Mouse (Mus musculus): ENCODE results near the gene Stat2. TPM values are rescaled to one million over a fixed set of nuclear protein-coding genes. Genes with fewer than 3 reads are reported as not detected.
"Not testable (repeated sequence)": the region's sequence is repeated elsewhere in the genome, so short reads cannot be mapped to it uniquely, and the experiment has no call there.

Stat2 gene
- total and polyA plus RNA-seq, 3 experiments, result 7.3 to 12.2 (median 11.0) TPM

DNA sequence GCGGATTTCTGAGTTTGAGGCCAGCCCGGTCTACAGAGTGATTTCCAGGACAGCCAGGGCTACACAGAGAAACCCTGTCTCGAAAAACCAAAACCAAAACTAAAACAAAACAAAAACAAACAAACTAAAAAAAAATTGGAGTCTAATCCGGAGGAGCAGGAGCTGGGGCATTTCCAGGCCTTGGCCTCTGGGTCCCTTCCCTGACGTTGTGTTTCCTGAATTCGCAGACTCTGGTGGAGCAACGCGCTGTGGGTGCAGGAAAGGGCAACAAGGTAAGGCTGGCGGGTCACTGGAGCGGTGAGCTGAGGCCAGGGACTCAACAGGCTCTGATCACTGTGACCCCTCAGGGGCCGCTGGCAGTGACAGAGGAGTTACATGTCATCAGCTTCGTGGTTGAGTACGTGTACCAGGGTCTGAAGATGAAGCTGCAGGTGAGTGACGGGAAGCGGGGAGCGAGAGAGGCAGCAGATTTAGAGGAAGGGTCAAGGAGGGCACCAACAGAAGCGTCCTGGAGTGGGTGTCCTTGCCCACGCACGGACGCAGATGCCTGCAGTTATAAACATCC, 12.6 kb downstream of the Stat2 start:
- TF ChIP-seq POLR2A (IDR thresholded peaks at IDR 0.05; ENCODE audit: insufficient read depth, low read depth, low read length) (no peak), EP300 (IDR thresholded peaks at IDR 0.05; ENCODE audit: insufficient read depth, low read depth, low read length) (no peak), CTCF (IDR thresholded peaks at IDR 0.05) (no peak)
- H3K27ac ChIP-seq, result no peak overlapping the region
- WGBS, result 75% methylated on average over 20 of the region's 20 CpGs
- H3K4me1 ChIP-seq (ENCODE audit: control insufficient read depth, insufficient read depth, low read length), result no peaks in the 10 kb centered on the region
- H3K9ac ChIP-seq (ENCODE audit: low read depth, low read length), result no peak overlapping the region
- intact Hi-C loops (cut with DNase I), result loop anchor here (10.0 kb wide), 1 partner anchor 148 kb away; no protein-coding TSS in a partner anchor
- no peaks in the 10 kb centered on the region for H3K27me3 ChIP-seq (ENCODE audit: control insufficient read depth, insufficient read depth, low read length)
- H3K4me3 ChIP-seq, result no peak overlapping the region
- H3K79me2 ChIP-seq (replicated peaks; ENCODE audit: control insufficient read depth, insufficient read depth, low read length), result no peaks in the 10 kb centered on the region
- no peaks in the 10 kb centered on the region for H3K36me3 ChIP-seq (ENCODE audit: control insufficient read depth, insufficient read depth, low read length)
- no peak for DNase-seq

DNA sequence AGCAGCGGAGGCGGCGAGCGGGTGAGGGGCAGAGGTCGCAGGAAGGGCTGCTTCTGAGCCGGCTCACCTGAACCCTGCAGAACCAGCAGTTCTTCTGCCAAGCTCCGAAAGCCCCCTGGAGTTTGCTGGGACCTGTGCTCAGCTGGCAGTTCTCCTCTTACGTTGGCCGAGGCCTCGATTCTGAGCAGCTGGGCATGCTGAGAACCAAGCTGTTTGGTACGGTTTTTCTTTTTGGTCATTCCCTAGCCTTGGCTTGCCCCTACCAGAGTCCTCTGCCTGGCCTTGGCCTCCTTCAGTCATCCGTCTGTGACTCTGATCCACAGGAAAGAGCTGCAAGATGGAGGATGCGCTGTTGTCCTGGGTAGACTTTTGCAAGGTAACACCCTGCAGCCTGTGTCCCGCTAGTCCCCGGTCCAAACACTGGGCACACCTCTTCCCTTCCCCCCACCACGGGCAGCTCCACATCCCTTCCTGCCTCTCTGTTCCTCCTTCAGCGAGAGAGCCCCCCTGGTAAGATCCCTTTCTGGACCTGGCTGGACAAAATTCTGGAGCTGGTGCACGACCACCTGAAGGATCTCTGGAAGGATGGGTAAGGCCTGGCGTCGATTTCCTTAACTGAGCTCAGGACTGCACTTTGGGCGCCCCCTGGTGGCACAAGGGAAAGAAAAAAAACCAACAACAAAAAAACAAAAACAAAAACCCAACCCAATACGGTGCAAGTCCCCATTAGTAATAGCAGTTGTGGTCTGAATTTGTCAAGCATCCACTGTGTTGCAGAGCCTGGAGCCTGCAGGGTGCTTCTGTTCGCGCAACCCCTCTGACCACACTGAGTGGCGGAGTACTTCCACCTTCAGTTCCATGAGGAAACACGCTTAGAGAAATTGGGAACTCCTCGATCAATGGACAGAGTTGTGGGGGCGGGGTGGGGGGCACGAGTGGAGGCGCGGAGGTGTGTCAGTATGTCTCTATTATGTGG, 13.5 kb downstream of the Stat2 start:
- Histone ChIP-seq H3K9ac (ENCODE audit: low read depth, low read length) (no peak overlapping the region), H3K4me3 (no peak overlapping the region), H3K27me3 (ENCODE audit: control insufficient read depth, insufficient read depth, low read length) (no peaks in the 10 kb centered on the region), H3K36me3 (ENCODE audit: control insufficient read depth, insufficient read depth, low read length) (no peaks in the 10 kb centered on the region), H3K4me1 (ENCODE audit: control insufficient read depth, insufficient read depth, low read length) (no peaks in the 10 kb centered on the region), H3K79me2 (replicated peaks; ENCODE audit: control insufficient read depth, insufficient read depth, low read length) (no peaks in the 10 kb centered on the region), H3K27ac (no peak overlapping the region)
- intact Hi-C loops (cut with DNase I), result loop anchor here (1.0 to 10.0 kb wide), 2 partner anchors 71 to 149 kb away; no protein-coding TSS in a partner anchor
- peak; percentile 57 to 76 for DNase-seq
- TF ChIP-seq POLR2A (IDR thresholded peaks at IDR 0.05; ENCODE audit: insufficient read depth, low read depth, low read length) (no peak), EP300 (IDR thresholded peaks at IDR 0.05; ENCODE audit: insufficient read depth, low read depth, low read length) (0 out of 2 replicates have a peak, but pooled peaks have one; percentile 32), CTCF (IDR thresholded peaks at IDR 0.05) (peak; percentile 86)
- WGBS, result 62% methylated on average over 31 of the region's 31 CpGs

DNA sequence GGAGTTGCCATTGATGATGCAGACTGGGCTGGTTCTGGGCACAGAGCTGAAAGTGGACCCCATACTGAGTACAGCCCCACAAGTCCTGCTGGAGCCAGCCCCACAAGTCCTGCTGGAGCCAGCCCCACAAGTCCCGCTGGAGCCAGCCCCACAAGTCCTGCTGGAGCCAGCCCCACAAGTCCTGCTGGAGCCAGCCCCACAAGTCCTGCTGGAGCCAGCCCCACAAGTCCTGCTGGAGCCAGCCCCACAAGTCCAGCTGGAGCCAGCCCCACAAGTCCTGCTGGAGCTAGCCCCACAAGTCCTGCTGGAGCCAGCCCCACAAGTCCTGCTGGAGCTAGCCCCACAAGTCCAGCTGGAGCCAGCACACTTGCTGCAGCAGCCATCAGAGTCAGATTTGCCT, 20.2 kb downstream of the Stat2 start:
- H3K36me3 ChIP-seq (ENCODE audit: control insufficient read depth, insufficient read depth, low read length); H3K27me3 ChIP-seq (ENCODE audit: control insufficient read depth, insufficient read depth, low read length); H3K4me3 ChIP-seq; H3K4me1 ChIP-seq (ENCODE audit: control insufficient read depth, insufficient read depth, low read length); H3K27ac ChIP-seq; H3K9ac ChIP-seq (ENCODE audit: low read depth, low read length); H3K79me2 ChIP-seq (replicated peaks; ENCODE audit: control insufficient read depth, insufficient read depth, low read length); intact Hi-C loops (cut with DNase I): not testable (repeated sequence)
- WGBS, result 67% methylated on average over 1 of the region's 1 CpGs
- DNase-seq, result peak; percentile 56 to 68

DNA sequence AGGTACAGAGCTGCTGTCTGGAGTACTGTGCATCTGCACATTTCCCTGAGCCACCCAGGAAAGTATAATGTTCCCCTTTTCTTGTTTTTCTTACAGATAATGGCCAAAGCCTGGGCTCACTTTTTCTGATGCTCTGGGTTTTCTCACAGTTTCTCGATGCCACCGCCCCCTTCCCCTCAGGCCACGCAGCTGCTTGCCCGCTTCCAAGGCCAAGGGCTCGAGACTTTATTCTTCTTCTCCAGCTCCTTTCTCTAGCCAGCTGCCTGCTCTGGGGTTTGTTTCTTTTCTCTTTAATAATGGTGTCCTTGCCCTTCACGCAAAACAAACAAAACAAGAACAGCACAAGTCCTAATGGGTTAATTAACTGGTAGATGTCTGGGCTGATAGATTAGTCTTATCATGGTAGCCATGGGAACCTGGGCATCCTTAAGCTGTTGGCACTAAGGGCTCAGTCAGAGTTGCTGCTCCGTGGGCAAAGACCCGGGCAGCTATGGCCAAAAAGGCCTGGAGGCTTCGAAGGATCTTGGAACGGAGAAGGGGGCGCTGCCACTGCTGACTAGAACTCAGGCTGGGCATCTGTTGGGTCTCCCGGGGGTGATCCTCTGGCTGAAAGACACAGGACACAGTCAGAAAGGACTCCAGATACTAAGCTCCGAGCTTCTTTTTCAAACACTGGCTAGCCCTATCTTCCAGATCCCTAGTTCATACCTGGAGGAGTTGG, 26.2 kb downstream of the Stat2 start:
- Histone ChIP-seq H3K4me1 (ENCODE audit: control insufficient read depth, insufficient read depth, low read length) (peaks cover 2% of the 10 kb centered on the region), H3K9ac (ENCODE audit: low read depth, low read length) (no peak overlapping the region), H3K4me3 (no peak overlapping the region), H3K27me3 (ENCODE audit: control insufficient read depth, insufficient read depth, low read length) (no peaks in the 10 kb centered on the region), H3K27ac (no peak overlapping the region), H3K79me2 (replicated peaks; ENCODE audit: control insufficient read depth, insufficient read depth, low read length) (no peaks in the 10 kb centered on the region), H3K36me3 (ENCODE audit: control insufficient read depth, insufficient read depth, low read length) (no peaks in the 10 kb centered on the region)
- intact Hi-C loops (cut with DNase I), result no loop called here
- 73% methylated on average over 13 of the region's 13 CpGs for WGBS
- no peak for TF ChIP-seq CTCF (IDR thresholded peaks at IDR 0.05)
- TF ChIP-seq POLR2A (IDR thresholded peaks at IDR 0.05; ENCODE audit: insufficient read depth, low read depth, low read length), result no peak
- no peak for TF ChIP-seq EP300 (IDR thresholded peaks at IDR 0.05; ENCODE audit: insufficient read depth, low read depth, low read length)
- no peak for DNase-seq

DNA sequence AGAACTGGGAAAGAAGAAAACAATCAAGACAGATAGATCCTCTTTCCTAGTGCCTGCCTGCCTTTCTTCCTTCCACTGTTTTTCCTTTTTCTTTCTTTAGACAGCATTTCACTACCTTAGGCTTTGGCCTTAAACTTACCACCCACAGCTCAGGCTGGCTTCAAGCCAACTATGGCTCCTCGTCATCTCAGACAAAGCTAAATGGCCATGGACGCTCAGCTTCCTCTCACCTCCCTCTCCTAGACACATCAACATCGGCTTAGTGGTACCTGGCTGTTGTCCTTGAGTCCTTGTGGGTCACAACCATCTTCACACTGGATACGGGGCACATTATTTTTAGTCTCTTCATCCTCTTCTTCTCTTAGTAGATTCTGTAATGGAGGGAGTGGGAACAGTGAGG, 26.9 kb downstream of the Stat2 start:
- H3K79me2 ChIP-seq (replicated peaks; ENCODE audit: control insufficient read depth, insufficient read depth, low read length), result no peaks in the 10 kb centered on the region
- no peak overlapping the region for H3K9ac ChIP-seq (ENCODE audit: low read depth, low read length)
- no peak for DNase-seq
- 44% methylated on average over 4 of the region's 4 CpGs for WGBS
- intact Hi-C loops (cut with DNase I), result no loop called here
- no peak overlapping the region for H3K27ac ChIP-seq
- H3K36me3 ChIP-seq (ENCODE audit: control insufficient read depth, insufficient read depth, low read length), result no peaks in the 10 kb centered on the region
- peaks cover 2% of the 10 kb centered on the region for H3K4me1 ChIP-seq (ENCODE audit: control insufficient read depth, insufficient read depth, low read length)
- H3K4me3 ChIP-seq, result no peak overlapping the region
- no peaks in the 10 kb centered on the region for H3K27me3 ChIP-seq (ENCODE audit: control insufficient read depth, insufficient read depth, low read length)
- TF ChIP-seq CTCF (IDR thresholded peaks at IDR 0.05), result no peak
- no peak for TF ChIP-seq POLR2A (IDR thresholded peaks at IDR 0.05; ENCODE audit: insufficient read depth, low read depth, low read length)
- no peak for TF ChIP-seq EP300 (IDR thresholded peaks at IDR 0.05; ENCODE audit: insufficient read depth, low read depth, low read length)
